Mouse (Mus musculus) splenic B cell, adult 2 months (primary cell): ENCODE measurements around the gene Olfr56.
"Not testable (repeated sequence)": the region's sequence is repeated elsewhere in the genome, so short reads cannot be mapped to it uniquely, and the experiment has no call there.

Experiments
- DNase-seq: peaks from one replicate; pipeline ENCODE4 v3.0.0-alpha.2; 2011; ENCODE audit warnings: low read depth, low spot score
- H3K27me3 ChIP-seq: 2 replicates; pipeline ENCODE4 v1.6.1; 2012; ENCODE audit warnings: mild to moderate bottlenecking, low read length, moderate library complexity, mixed read lengths; ENCODE audit not compliant: control insufficient read depth, poor library complexity, insufficient read depth, severe bottlenecking
- H3K36me3 ChIP-seq: 2 replicates; pipeline ENCODE4 v1.6.1; 2012; ENCODE audit warnings: mild to moderate bottlenecking, low read length, moderate library complexity, mixed read lengths; ENCODE audit not compliant: control insufficient read depth, poor library complexity, insufficient read depth, severe bottlenecking

Olfr56 gene

GRCm38 (mm10) chr11:49141974-49142373 lies 163.3 kb downstream of the Olfr56 start, which contains the start of gene Olfr1395:
Gene Olfr1395 (plus strand): TSS chr11:49142274.
- H3K36me3 ChIP-seq: no peaks in the 10 kb centered on the region
- DNase-seq: no peak

GRCm38 (mm10) chr11:49154077-49154476 lies 175.4 kb downstream of the Olfr56 start, which contains the start of gene Olfr1394:
Gene Olfr1394 (plus strand): TSS chr11:49154377.
- H3K36me3 ChIP-seq: no peaks in the 10 kb centered on the region
- DNase-seq: no peak
- H3K27me3 ChIP-seq: no peaks in the 10 kb centered on the region

More at GRCm38 (mm10) chr11:49141974-49142373, 163.3 kb downstream of the Olfr56 start, which contains the start of gene Olfr1395:
- no peaks in the 10 kb centered on the region for H3K27me3 ChIP-seq

- H3K36me3 ChIP-seq: no peaks in the 10 kb centered on the region
- no peak for DNase-seq
- no peaks in the 10 kb centered on the region for H3K27me3 ChIP-seq
These were observed 178.4 kb downstream of the Olfr56 start for GRCm38 (mm10) chr11:49156821-49157814.

GRCm38 (mm10) chr11:49168839-49169611 lies 190.3 kb downstream of the Olfr56 start:
- Histone ChIP-seq H3K36me3 (no peaks in the 10 kb centered on the region), H3K27me3 (no peaks in the 10 kb centered on the region)
- no peak for DNase-seq

- no peaks in the 10 kb centered on the region for H3K36me3 ChIP-seq
- DNase-seq: no peak
- H3K27me3 ChIP-seq: no peaks in the 10 kb centered on the region
These were observed 191.9 kb downstream of the Olfr56 start for GRCm38 (mm10) chr11:49170576-49170975.

GRCm38 (mm10) chr11:49175345-49175744 lies 196.7 kb downstream of the Olfr56 start:
- no peak for DNase-seq
- Histone ChIP-seq H3K27me3 (no peaks in the 10 kb centered on the region), H3K36me3 (no peaks in the 10 kb centered on the region)

- not testable (repeated sequence) for H3K27me3 ChIP-seq, H3K36me3 ChIP-seq, DNase-seq
These were observed 197.5 kb downstream of the Olfr56 start for GRCm38 (mm10) chr11:49176047-49176779.

GRCm38 (mm10) chr11:49183172-49183571 lies 204.5 kb downstream of the Olfr56 start:
- no peaks in the 10 kb centered on the region for H3K36me3 ChIP-seq
- no peak for DNase-seq
- no peaks in the 10 kb centered on the region for H3K27me3 ChIP-seq
